Mouse (Mus musculus): ENCODE measurements around the gene Paf1. TPM values are rescaled to one million over a fixed set of nuclear protein-coding genes. Genes with fewer than 3 reads are reported as not detected.

Gene Paf1
- total RNA-seq (2022): 10 to 100 TPM; 19.8 to 32.6 (median 24.8) TPM

DNA sequence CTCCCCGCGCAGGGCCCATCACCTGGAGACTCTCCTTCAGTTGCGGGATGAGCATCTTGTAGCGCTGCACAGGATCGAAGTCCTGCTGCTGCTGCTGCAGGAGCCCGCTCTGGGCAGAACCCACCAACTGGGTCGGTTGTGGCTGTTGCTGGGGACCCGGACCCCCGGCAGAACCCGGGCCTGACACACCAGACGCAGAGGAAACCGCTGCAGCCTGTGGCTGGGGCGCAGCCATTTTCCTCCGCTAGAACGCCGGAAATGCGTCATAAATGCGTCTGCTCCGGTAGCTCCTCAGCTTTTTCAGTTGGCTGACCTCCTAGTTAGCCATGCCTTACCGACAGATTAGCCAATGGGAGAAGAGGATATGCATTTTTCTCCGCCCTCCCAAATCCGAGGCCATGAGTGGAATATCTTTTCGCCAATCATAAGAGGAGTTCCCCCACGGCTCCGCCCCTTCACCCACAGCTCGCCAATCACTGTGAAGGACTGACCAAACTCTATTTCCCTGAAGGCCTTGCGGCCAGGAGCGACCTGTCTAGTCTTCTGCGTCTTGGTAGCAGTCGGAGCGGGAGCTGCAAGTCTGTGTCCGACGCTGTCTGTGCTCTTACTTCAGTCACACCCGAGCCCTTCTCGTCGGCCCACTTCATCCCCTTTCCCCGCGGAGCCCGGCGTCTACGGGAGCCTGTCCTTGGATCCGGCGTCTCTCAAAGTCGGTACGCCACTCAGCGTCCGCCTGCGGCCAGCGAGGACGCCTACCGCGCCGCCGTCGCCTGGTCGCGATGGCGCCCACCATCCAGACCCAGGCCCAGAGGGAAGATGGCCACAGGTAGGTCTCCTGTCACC is at the start of gene Paf1, which contains the start of gene Med29:
Gene Paf1 (plus strand): TSS at position 523 of the 843 bp plus-strand sequence.
Gene Med29 (minus strand): TSS at position 280 of the 843 bp plus-strand sequence.
- DNase-seq (ENCODE audit: low spot score in 2 of 2): peak; percentile 96 to 97

DNA sequence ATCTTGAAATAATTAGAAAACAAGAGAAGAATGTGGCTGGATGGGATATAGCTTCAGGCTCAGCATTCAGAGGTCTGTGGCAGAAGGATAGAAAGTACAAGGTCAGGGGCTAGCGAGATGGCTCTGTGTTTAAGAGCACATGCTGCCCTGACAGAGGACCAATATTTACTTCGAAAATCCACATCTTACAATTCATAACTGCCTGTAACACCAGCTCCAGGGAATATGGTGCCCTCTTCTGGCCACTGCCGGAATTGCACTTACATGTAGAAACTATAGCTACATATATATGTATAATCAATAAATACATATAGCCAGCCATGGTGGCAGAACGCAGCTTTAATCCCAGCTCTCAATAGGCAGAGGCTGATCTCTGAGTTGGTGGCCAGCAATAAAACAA is 48.1 kb upstream of the Paf1 start:
- no peak for DNase-seq (ENCODE audit: low spot score in 2 of 2)

DNA sequence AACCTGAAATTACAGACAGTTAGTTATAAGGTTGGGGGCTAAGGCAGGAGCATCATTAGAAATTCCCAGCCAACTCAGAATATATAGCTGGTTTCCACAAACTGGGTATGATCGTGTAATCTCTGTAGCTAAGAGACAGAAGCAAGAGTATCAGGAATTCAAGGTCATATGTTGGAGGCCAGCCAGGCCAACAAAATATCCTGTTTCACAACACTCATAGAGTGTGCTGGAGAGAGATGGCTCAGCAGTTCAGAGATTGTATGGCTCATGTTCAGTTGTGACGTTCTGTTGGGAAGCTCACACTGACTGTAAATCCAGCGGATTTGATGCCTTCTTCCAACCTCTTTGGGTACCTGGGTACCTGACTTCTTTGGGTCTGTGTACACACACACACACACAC is 45.0 kb upstream of the Paf1 start:
- no peak for DNase-seq (ENCODE audit: low spot score in 2 of 2)

DNA sequence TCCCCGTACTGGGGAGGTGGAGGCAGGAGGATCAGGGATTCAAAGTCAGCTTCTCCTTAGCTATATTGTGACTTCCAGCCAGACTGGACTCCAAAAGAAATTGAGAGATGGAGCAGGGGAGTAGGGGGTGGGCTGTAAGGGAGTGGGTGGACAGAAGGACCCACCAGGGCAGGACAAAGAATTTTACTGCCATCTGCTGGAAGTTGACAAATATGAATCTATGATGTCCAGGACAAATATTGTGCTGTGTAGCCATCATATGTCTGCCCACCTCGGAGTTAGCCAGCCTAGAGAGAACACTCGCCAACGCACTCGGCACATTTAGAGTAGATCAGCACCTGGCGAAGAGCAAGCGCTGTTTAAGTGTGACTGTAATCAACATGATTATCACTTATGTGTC is 44.1 kb upstream of the Paf1 start:
- DNase-seq (ENCODE audit: low spot score in 2 of 2): no peak

DNA sequence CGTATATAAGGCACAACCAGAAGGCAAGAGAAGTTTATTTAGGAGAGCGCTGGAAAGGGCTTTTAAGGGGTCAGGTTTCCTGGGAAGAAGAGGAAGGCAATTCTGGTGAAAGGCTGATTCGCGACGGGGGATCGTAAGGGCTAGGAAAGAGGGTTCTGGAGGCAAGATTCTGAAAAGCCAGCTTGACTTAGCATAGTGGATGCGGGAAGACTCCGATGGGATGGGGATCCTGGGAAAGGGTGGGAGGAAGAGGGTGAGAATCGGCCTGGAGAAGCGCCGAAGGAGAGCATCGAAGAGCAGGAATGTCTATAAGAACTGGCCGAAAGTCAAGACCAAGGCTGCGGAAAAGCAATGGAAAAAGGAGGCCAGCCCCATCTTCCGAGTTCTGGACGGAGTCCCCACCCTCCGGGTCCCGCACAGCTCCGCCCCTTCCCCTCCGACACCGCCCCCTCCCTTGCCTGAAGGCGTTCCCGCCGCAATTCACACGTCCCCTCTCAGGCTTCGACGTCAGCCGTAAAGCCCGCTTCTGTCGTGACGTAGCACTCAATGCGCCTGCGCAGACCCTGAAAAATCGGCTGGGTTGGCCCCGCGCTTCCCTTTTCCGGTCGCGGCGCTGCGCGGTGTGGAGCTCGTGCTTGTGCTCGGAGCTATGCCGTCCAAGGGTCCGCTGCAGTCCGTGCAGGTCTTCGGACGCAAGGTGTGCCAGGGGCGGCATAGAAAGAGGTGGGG is 42.4 kb upstream of the Paf1 start, which contains the start of gene Rps16:
Gene Rps16 (plus strand): TSS at position 498 of the 729 bp plus-strand sequence.
- DNase-seq (ENCODE audit: low spot score in 2 of 2): peak; percentile 91 to 94

DNA sequence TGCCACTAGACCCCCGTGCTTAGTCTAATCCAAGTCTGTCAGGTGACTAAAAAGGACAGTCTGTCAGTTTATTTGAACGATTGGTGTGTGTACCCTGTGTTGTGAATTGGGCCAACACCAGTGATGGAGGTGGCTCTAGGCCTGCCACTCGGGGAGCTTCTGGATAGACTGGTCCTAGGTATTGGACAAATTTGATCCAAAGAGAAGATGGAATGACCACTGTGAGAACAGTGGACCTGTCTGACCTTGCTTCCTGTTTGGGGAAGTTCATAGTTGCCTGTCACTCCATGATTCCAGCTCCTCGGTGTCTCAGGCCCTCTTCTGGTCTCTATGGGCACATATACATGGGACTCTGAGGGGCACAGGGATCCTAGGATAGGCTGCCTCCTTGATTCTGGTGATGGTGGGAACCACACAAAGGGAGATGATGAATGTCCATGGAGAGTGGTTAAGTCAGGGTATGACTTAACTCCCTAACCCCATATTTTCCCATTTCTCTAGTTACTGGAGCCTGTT is 41.0 kb upstream of the Paf1 start:
- DNase-seq (ENCODE audit: low spot score in 2 of 2): no peak

DNA sequence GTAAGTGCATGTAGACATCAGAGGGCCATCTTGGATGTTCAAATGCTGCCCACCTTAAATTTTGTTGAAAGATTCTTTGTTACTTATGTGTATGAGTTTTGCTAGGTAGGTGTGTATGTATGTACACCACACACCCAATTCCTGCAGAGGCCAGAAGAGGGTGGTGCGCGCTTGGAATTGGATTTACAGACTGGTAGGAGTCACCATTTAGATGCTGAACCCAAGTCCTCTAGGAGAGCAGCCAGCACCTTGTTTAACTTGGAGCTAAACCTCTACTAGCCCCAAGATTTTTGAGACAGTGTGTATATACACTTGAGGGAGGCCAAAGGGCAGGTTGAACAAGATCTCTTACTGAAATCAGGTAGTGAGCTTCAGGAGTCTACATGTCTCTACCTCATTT is 39.5 kb upstream of the Paf1 start:
- DNase-seq (ENCODE audit: low spot score in 2 of 2): no peak

DNA sequence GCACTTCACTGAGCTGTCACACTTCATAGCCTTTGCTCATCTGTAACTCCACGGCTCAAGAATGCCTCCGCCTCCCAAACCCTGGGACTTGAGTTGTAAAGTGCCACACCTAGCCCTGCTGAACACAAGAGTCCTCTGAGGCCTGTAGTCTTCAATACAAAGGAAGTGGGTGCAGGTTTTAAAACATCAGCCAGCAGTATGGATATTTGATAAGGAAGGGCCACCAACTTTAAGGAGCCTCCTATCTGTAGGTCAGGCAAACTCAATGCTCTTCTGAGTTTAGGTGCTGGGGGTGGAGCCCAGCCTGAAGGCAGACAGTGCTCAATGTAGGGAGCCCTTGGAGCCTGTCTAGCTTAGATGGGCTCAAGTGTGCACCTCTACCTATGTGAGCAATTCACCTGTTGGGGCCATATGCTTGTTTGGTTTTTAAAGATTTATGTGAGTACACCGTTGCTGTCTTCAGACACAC is 38.6 kb upstream of the Paf1 start:
- no peak for DNase-seq (ENCODE audit: low spot score in 2 of 2)

DNA sequence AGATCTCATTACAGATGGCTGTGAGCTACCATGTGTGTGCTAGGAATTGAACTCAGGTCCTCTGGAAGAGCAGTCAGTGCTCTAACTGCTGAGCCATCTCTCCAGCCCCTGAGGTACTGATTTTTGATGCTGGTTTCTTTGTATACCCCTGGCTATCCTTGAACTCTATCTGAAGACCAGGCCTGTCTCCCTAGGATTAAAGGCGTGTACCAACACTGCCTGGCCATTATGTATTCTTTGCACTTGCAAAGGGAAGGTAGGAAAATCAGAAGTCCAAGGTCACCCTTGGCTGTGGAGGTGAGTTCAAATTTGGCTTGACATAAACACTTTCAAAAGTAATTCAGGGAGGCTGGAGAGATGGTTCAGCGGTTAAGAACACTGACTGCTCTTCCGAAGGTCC is 38.2 kb upstream of the Paf1 start:
- DNase-seq (ENCODE audit: low spot score in 2 of 2): no peak

DNA sequence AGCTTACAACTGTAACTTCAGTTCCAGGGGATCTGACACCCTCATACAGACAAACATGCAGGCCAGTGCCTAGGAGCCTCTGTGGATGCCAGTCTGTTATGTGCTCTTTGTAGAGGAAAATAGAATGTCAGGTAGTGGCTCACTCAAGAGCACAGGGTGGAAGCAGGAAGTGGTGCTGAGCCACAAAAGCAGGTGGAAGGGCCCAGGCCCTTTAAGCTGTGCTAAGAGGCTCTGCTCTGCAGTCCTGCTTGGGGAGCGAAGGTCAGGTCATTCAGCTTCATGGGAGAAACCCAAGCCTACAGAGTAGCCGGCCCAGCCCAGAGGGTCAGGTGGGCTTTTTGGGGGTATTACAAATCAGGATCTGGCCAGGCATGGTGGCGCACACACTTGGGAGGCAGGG is 37.5 kb upstream of the Paf1 start:
- no peak for DNase-seq (ENCODE audit: low spot score in 2 of 2)

DNA sequence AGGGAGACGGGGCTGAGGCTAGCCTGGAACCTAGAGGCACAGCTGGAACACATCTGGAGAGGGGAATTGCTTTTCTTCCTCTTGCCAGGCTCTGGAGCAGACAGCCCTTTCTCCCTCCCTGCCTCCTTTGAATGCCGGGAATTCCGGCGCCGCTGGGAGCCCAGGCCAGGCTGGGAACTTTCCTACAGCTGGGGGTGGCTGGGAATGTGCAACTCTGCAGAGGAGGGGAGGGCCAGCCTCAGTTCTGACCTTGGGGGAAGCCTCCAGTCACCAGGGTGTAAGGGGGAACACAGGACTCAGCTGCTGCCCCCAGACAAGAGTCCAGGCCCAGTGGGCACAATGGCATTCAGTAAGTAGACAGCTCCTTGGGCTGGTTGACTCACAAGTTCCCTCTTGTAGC is 35.8 kb upstream of the Paf1 start:
- no peak for DNase-seq (ENCODE audit: low spot score in 2 of 2)

DNA sequence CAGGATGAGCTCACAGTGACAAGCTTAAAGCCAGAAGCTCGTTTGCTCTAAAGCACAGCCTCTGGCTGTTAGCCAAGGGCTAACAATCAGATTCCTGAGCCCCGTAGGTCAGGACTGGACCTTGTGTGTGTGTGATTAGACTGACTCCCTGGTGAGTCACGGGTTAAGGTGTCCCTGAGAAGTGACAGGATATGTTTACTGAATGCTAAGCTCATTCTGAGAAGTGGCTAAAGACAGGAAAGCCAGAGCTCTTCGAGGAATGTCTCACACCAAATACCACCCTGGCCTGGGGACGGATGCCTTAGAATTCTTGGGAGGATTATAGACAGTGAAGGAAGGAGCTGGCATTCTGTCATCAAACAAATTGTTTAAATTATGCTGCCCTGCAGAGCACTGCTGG is 34.8 kb upstream of the Paf1 start:
- DNase-seq (ENCODE audit: low spot score in 2 of 2): no peak

DNA sequence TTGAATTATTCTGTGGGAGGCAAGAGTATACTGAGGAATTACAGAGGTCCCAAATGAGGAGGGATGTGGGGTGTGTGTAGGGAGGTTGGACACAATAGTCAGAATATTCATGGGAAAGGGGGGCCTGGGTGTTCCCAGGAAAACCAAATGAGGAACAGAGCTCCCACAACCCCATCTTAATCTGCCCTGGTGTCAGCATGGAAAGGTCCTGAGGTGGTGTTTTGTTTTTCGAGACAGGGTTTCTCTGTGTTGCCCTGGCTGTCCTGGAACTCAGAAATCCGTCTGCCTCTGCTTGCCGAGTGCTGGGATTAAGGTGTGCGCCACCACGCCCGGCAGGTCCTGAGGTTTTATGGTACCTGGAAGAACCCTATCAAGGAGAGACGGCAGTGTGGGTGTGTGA is 34.3 kb upstream of the Paf1 start:
- no peak for DNase-seq (ENCODE audit: low spot score in 2 of 2)

DNA sequence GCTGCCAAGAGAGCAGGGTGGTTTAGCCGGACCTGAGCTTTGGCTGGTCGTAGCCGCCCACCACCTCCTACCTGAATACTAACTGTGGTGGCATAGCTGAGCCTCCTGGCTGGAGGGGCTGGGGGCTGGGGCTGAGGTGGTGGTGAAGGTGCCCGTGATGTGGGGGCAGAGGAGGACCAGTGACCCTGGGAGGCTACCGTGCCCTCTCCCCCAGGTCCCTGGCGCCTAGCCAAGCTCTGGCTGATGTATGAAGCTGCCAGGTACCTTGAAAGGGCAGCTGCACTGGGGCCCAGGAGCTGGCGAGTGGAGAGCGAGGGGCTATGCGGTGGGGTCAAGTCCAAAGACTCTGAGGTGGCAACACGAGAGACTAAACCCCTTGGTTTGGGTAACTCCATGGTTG is 32.9 kb upstream of the Paf1 start:
- DNase-seq (ENCODE audit: low spot score in 2 of 2): no peak

DNA sequence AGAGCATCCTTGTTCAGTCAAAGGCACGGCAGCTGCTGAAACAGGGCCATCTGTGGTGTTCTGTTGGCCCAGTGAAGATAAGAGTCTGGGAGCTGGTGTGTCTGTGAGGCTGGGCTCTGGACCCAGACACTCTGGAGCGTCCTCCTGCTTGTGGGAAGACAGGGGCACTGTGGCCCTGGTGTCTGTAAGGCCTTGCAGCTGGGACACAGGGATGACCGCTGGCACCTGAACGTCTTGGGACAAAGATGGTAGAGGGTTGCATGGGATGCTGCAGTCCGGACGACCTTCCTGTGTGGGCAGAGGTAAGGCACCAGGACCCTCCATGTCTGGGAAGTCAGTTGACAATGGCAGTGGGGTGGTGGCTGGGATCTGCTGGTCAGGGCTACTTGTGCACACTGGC is 32.5 kb upstream of the Paf1 start:
- DNase-seq (ENCODE audit: low spot score in 2 of 2): no peak

DNA sequence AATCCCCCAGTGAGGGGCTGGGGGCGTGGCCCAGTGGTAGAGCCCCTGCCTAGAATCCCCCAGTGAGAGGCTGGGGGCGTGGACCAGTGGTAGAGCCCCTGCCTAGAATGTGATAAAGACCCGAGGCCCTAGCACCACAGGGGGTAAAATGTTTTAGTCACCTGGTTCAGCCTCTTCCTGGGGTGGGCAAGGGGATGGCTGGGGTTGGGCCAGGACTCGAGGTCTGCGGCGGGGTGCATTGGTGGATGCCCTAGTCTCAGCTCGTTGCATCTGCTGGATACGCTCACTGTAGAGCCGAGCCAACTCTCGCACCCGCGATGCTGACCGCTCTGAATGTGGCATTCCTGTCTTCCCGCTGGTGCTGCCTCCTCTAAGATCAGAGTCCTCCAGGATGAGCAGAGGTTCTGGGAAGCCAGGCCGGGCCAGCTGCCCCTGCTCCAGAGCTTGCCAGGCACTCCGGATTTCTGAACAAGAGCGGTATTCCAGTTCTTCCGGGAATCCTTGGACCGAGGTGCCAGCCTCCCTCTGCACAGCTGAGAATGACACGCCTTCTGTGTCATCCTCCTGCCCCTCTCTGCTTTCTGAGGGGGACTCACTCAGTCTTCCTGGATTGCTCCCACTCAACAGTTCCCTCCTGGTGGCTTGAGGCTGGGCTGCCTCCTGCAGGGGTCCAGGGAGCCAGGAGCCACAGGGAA is 31.0 kb upstream of the Paf1 start:
- no peak for DNase-seq (ENCODE audit: low spot score in 2 of 2)

DNA sequence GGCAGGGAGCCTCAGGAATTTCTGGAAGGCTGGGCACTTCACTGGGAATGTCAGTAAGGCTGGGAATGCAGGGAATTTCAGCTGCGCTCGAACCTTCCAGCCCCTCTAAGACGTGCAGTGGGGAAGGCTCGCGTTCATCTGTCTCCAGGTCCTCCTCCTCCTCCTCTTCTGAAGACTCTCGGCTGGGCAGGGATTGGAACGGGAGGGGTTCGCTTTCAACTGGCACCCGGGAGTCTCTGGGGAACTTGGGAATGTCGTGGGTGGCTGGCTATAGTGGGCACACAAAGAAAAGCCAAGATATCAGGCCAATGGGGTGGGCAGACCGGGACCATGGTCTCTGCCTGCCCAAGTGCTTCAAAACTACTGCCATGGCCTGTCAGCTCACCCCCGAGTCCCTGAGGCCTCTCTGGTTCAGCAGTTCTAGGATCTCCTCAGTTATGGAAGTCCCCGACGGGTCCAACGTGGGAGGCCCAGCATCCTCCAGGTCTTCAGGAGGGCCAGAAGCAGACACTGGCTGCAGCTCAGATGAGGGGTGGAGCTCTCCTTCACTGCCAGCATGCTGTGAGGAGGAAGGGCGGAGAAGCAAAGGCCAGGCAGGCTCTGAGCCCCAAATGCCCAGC is 30.2 kb upstream of the Paf1 start:
- no peak for DNase-seq (ENCODE audit: low spot score in 2 of 2)

DNA sequence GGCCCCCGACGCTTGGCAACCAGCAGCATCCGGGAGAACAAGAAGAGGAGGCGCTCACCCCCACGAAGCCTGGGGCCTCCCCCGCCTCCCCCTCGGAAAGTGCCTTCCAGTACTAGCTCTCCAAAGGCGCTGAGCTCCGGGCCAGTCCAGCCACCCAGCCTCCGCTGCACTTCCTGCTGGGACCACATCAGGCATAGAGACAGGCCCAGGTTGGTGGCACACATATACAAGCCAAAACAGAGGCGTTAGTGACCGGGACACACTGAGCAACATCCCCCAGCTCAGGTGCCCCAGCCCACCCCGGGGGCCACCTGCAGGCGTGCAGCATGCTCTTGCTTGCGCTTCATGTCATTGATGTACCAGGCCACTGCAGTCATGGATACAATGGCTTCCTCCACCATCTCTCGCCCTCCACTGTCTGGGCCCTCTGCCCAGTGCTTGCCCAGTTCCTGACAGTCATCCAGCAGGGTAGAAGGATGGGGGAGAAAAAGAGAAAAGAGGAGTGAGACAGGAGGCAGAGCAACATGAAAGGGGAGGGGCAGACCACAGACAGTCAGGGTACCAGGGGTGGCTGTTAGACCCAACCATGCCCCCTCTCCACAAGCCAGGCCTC is 25.0 kb upstream of the Paf1 start:
- no peak for DNase-seq (ENCODE audit: low spot score in 2 of 2)

DNA sequence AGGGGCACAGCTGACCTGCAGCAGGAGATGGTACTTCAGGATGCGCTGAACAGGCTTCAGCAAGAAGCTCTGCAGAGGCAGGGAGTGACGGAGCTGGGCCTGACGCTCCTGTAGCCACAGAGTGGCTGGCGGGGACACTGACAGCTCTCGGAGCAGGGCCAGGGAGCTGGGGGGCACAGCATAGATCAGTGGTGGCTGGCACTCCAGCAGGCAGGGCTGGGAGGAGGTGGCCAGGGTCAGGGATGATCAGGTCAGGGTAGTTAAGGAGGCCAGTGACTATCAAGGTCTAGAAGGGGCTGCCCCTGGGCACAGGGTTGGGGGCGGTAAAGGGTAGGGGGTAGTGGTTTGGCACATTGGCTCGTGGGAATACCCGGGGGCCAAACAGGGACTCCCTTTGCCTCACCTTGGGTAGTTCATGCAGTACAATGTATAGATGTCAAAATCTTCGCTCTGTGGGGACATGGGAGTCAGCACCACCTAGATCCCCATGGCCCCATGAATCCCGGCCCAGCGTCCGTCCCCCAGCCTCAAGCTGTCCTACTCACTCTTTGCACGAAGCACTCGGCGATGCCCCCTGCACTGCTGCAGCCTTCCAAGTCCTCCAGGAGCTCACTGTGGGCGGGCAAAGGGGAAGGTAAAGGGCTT is 24.4 kb upstream of the Paf1 start:
- no peak for DNase-seq (ENCODE audit: low spot score in 2 of 2)

DNA sequence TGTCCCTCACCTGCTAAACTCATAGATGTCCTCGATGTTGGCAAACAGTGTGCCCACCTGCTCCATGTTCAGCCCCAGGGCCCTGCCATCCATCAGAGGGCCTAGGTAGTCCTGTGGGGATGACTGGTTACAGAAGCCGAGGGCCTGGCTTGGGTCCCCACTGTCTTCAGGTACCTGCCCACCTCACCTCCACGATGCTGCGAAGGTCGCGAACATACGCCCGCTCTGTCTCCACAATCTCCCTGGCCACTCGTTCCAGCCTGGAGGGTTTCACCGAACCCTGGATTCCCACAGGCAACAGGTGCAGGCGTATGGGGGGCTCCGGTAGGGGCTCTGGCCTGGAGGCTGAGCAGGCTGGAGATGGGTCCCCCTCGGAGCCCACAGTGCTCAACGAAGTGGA is 22.7 kb upstream of the Paf1 start:
- DNase-seq (ENCODE audit: low spot score in 2 of 2): no peak

Data from gastrocnemius, adult 8-10 months (tissue).